Mouse (Mus musculus) heart, adult 2 months (tissue): ENCODE data around the gene Mex3a. TPM values are rescaled to one million over a fixed set of nuclear protein-coding genes. Genes with fewer than 3 reads are reported as not detected.

Experiments used
- DNase-seq, 2 experiments: peaks; one replicate each; pipeline ENCODE4 v3.0.0; 2021
- H3K27ac ChIP-seq: fragments of 200-600 bp; 2 replicates; pipeline ENCODE4 v1.8.1; 2022
- H3K27me3 ChIP-seq: fragments of 200-500 bp; 2 replicates; pipeline ENCODE4 v1.6.1; 2012; ENCODE audit warnings: mild to moderate bottlenecking, low read length, inconsistent platforms, mixed read lengths; ENCODE audit not compliant: control insufficient read depth, insufficient read depth
- H3K36me3 ChIP-seq: fragments of 200-500 bp; 2 replicates; pipeline ENCODE4 v1.6.1; 2012; ENCODE audit warnings: low read length, inconsistent platforms; ENCODE audit not compliant: control insufficient read depth, insufficient read depth
- H3K4me1 ChIP-seq: fragments of 200-500 bp; 2 replicates; pipeline ENCODE4 v1.6.1; 2011; ENCODE audit warnings: low read length; ENCODE audit not compliant: control insufficient read depth, insufficient read depth
- H3K4me3 ChIP-seq: fragments of 200-600 bp; 2 replicates; pipeline ENCODE4 v1.8.1; 2022
- H3K79me2 ChIP-seq: fragments of 200-500 bp; replicated peaks from 2 replicates; pipeline ENCODE4 v1.6.1; 2012; ENCODE audit warnings: mild to moderate bottlenecking, inconsistent platforms, low read length, moderate library complexity, mixed read lengths; ENCODE audit not compliant: control insufficient read depth, insufficient read depth
- H3K9ac ChIP-seq: fragments of 200-500 bp; 2 replicates; pipeline ENCODE4 v1.6.1; 2012; ENCODE audit warnings: low read depth, mild to moderate bottlenecking, control low read depth, inconsistent platforms, low read length, mixed read lengths
- CTCF ChIP-seq: fragments of 200-600 bp; IDR thresholded peaks from 2 replicates; pipeline ENCODE4 v1.8.1; 2022; ENCODE audit warnings: antibody characterized with exemption, mild to moderate bottlenecking, moderate library complexity
- EP300 ChIP-seq: fragments of 200-500 bp; IDR thresholded peaks from 2 replicates; pipeline ENCODE4 v1.6.1; 2011; ENCODE audit warnings: low read depth, low read length, control low read depth; ENCODE audit not compliant: insufficient read depth
- POLR2A ChIP-seq: fragments of 200-500 bp; IDR thresholded peaks from 2 replicates; pipeline ENCODE4 v1.6.1; 2011; ENCODE audit warnings: mild to moderate bottlenecking, low read depth, low read length, control low read depth; ENCODE audit not compliant: insufficient read depth
- WGBS: fragments of 180-500 bp; shearing (Covaris S2); methylation state at CpG from one replicate; pipeline ENCODE4 v1.1.7; 2018; 5-methylcytosine and 5-hydroxymethylcytosine counted together
- intact Hi-C: fragments of 180-260 bp; cut with DNase I; formaldehyde crosslinking; loops from one replicate; pipeline ENCODE4 v1.15.1; 2025
- polyA plus RNA-seq: library from polyadenylated mRNA; depleted of rRNA; stranded (reverse); fragments of >200 nt; gene quantifications from 2 replicates; pipeline ENCODE4 v1.2.3, GENCODE M21; 2012
- total RNA-seq, 2 experiments: library from RNA; stranded (reverse); gene quantifications; 2 replicates each; pipeline ENCODE4 v1.2.3; 2021

The Mex3a gene
- total and polyA plus RNA-seq, 3 experiments, result 0.27 to 0.45 (median 0.42) TPM

- TF ChIP-seq CTCF, result no peak
- TF ChIP-seq POLR2A, result no peak
- no peak for TF ChIP-seq EP300
- intact Hi-C loops, result no loop called here
- peaks cover 18% of the 10 kb centered on the region for H3K36me3 ChIP-seq
- no peak overlapping the region; the same call in 1 of the 2 replicates for H3K27ac ChIP-seq
- H3K9ac ChIP-seq, result no peak overlapping the region
- H3K79me2 ChIP-seq, result peaks cover 6% of the 10 kb centered on the region; the same call in 1 of the 2 replicates
- H3K4me3 ChIP-seq, result no peak overlapping the region
- no peak for DNase-seq
- H3K4me1 ChIP-seq, result peaks cover 23% of the 10 kb centered on the region
- H3K27me3 ChIP-seq, result no peaks in the 10 kb centered on the region
- WGBS, result 62% methylated on average over 7 of the region's 7 CpGs
Observed at GRCm38 (mm10) chr3:88500087-88500486, 32.1 kb upstream of the Mex3a start.

- H3K27me3 ChIP-seq, result no peaks in the 10 kb centered on the region
- intact Hi-C loops, result no loop called here
- peak overlapping the region; percentile 87 for H3K4me3 ChIP-seq
- H3K79me2 ChIP-seq, result peaks cover 6% of the 10 kb centered on the region; the same call in 1 of the 2 replicates
- H3K36me3 ChIP-seq, result peaks cover 12% of the 10 kb centered on the region
- WGBS, result 36% methylated on average over 4 of the region's 4 CpGs
- peaks cover 17% of the 10 kb centered on the region for H3K4me1 ChIP-seq
- DNase-seq, result no peak
- TF ChIP-seq CTCF, result no peak
- no peak for TF ChIP-seq POLR2A
- TF ChIP-seq EP300, result no peak
- 0 out of 2 replicates have a peak overlapping the region, but pooled peaks have one; percentile 28 for H3K9ac ChIP-seq
- H3K27ac ChIP-seq, result peak overlapping the region; percentile 94
Observed at GRCm38 (mm10) chr3:88500655-88501365, 31.4 kb upstream of the Mex3a start.

- intact Hi-C loops, result no loop called here
- DNase-seq, result no peak
- H3K4me1 ChIP-seq, result peaks cover 14% of the 10 kb centered on the region
- peaks cover 6% of the 10 kb centered on the region; the same call in 1 of the 2 replicates for H3K79me2 ChIP-seq
- H3K4me3 ChIP-seq, result peak overlapping the region; percentile 87
- H3K27ac ChIP-seq, result peak overlapping the region; percentile 94
- H3K27me3 ChIP-seq, result no peaks in the 10 kb centered on the region
- TF ChIP-seq POLR2A (peak; percentile 41; the same call in 1 of the 2 replicates), EP300 (no peak), CTCF (no peak)
- H3K36me3 ChIP-seq, result peaks cover 7% of the 10 kb centered on the region
- peak overlapping the region; percentile 88 for H3K9ac ChIP-seq
- 32% methylated on average over 6 of the region's 6 CpGs for WGBS
Observed at GRCm38 (mm10) chr3:88501366-88502030, 30.7 kb upstream of the Mex3a start.

- WGBS, result 4% methylated on average over 11 of the region's 11 CpGs
- TF ChIP-seq EP300 (0 out of 2 replicates have a peak, but pooled peaks have one; percentile 23), POLR2A (no peak), CTCF (no peak)
- H3K27me3 ChIP-seq, result no peaks in the 10 kb centered on the region
- H3K9ac ChIP-seq, result peak overlapping the region; percentile 88
- H3K4me3 ChIP-seq, result peak overlapping the region; percentile 87
- DNase-seq, result peak in 1 of 2 experiments; percentile 63
- H3K4me1 ChIP-seq, result peaks cover 12% of the 10 kb centered on the region
- peak overlapping the region; percentile 94 for H3K27ac ChIP-seq
- peaks cover 6% of the 10 kb centered on the region; the same call in 1 of the 2 replicates for H3K79me2 ChIP-seq
- intact Hi-C loops, result no loop called here
- H3K36me3 ChIP-seq, result peaks cover 6% of the 10 kb centered on the region
Observed at GRCm38 (mm10) chr3:88502031-88502571, 30.1 kb upstream of the Mex3a start.

GRCm38 (mm10) chr3:88502641-88503504 lies 29.3 kb upstream of the Mex3a start:
- TF ChIP-seq POLR2A, result peak; percentile 100
- TF ChIP-seq CTCF, result no peak
- peak; percentile 79; the same call in 1 of the 2 replicates for TF ChIP-seq EP300
- H3K4me3 ChIP-seq, result peak overlapping the region; percentile 87
- intact Hi-C loops, result no loop called here
- peak; percentile 94 to 95 for DNase-seq
- H3K9ac ChIP-seq, result peak overlapping the region; percentile 88
- peak overlapping the region; percentile 94 for H3K27ac ChIP-seq
- WGBS, result under 1% methylated on average over 55 of the region's 55 CpGs
- H3K27me3 ChIP-seq, result no peaks in the 10 kb centered on the region
- peaks cover 6% of the 10 kb centered on the region; the same call in 1 of the 2 replicates for H3K79me2 ChIP-seq
- peaks cover 9% of the 10 kb centered on the region for H3K4me1 ChIP-seq
- peaks cover 4% of the 10 kb centered on the region for H3K36me3 ChIP-seq
